Mouse (Mus musculus): Measurements from ENCODE around the gene Ip6k2.

GRCm38 (mm10) chr9:108780959-108781358 is 2.6 kb upstream of the Ip6k2 start:
- no peak for TF ChIP-seq CTCF (IDR thresholded peaks at IDR 0.05 in 2 of 3, conservative IDR thresholded peaks at IDR 0.05 in 1 of 3; ENCODE audit: control insufficient read depth in 1 of 3, insufficient read depth in 1 of 3, low read depth in 2 of 3, low read length in 3 of 3, poor library complexity in 1 of 3, severe bottlenecking in 1 of 3)
- TF ChIP-seq TAL1 (IDR thresholded peaks at IDR 0.05; ENCODE audit: low read length): no peak
- no peak for TF ChIP-seq POLR2A (IDR thresholded peaks at IDR 0.05; ENCODE audit: control insufficient read depth in 1 of 2, insufficient read depth in 1 of 2, low read depth in 1 of 2, low read length in 2 of 2, poor library complexity in 1 of 2)
- no peak for TF ChIP-seq TBP (IDR thresholded peaks at IDR 0.05; ENCODE audit: low read depth, low read length)
- no peak for TF ChIP-seq TCF12 (IDR thresholded peaks at IDR 0.05; ENCODE audit: low read depth, low read length)
- no peak for TF ChIP-seq RCOR1 (IDR thresholded peaks at IDR 0.05; ENCODE audit: low read depth, low read length)
- no peak for TF ChIP-seq USF1 (IDR thresholded peaks at IDR 0.05; ENCODE audit: low read depth, low read length)
- TF ChIP-seq BHLHE40 (IDR thresholded peaks at IDR 0.05; ENCODE audit: borderline replicate concordance, low read depth, low read length): no peak
- TF ChIP-seq MAZ (IDR thresholded peaks at IDR 0.05; ENCODE audit: low read depth, low read length): no peak
- TF ChIP-seq JUND (IDR thresholded peaks at IDR 0.05; ENCODE audit: low read depth, low read length): no peak
- no peak for TF ChIP-seq CHD2 (IDR thresholded peaks at IDR 0.05; ENCODE audit: low read length)
